Mouse (Mus musculus) adrenal gland, postnatal 36 days (tissue): Measurements from ENCODE around the gene Papss1. TPM values are rescaled to one million over a fixed set of nuclear protein-coding genes. Genes with fewer than 3 reads are reported as not detected.
A peak's percentile ranks its signal among the peaks of the same experiment; 100 is the strongest.

Experiments used
- DNase-seq, 2 experiments: peaks; one replicate each; pipeline ENCODE4 v3.0.0; 2021; ENCODE audit warnings: mixed read lengths in 1 of 2
- total RNA-seq, 2 experiments: library from RNA; stranded (reverse); gene quantifications; 2 replicates each; pipeline ENCODE4 v1.2.3; 2021

The Papss1 gene
- total RNA-seq, 2 experiments from 2014 or later, result 56.8 to 69.3 TPM

DNA sequence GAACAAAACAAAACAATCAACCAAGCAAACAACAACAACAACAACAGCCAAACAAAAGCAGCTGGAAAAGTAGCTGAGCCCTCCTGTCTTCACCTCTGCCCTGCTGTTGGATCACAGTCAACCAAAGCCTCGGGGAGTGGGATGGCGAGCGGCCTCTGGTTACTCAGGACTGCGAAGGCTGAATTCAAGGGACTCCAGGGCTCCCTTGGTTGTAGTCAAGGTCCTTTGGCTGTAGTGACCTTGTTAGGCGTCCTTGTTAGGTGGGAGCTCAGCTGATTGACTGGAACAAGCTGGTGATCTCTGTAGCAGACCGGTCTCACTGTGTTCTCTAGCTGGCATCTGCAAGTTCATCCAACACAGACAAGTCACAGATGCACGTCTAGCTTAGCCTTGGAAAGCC, 16.5 kb downstream of the Papss1 start:
- peak; percentile 73 to 77 for DNase-seq

DNA sequence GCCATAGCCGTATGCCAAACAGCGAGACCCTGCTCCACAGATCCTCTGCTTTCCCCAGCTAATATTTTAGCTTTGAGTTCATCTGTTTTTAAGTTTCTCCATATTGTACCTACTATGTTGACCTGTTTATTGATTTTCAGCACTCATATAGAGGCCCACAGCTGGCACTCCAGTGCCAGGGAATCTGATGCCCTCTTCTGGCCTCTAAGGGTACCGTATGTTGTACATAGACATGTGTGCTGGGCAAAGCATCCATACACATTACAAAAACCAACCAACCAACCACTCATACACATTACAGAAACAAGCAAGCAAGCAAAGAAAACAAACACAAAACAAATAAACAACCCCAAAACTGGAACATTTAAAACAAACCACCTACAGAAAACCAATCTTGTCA, 22.2 kb downstream of the Papss1 start:
- DNase-seq, result no peak

DNA sequence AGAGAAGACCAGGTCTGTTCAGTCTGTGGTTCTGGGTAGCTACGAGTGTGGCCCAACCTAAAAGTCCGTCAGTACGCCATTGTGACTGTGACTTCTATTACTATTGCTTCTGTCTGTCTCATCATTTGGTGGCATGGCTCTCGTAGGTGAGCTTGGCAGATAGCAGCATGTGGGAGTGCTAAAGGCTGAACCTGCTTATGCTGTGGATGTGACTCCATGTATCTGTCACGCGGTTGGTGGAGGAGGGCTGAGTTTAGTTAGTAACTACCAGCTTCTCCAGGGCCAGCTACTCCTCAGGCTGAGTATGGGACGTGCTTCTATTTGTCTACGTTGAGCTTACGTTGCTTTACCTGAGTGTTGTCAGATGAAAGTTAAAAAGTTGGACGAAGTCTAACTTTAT, 23.4 kb downstream of the Papss1 start:
- DNase-seq, result no peak

DNA sequence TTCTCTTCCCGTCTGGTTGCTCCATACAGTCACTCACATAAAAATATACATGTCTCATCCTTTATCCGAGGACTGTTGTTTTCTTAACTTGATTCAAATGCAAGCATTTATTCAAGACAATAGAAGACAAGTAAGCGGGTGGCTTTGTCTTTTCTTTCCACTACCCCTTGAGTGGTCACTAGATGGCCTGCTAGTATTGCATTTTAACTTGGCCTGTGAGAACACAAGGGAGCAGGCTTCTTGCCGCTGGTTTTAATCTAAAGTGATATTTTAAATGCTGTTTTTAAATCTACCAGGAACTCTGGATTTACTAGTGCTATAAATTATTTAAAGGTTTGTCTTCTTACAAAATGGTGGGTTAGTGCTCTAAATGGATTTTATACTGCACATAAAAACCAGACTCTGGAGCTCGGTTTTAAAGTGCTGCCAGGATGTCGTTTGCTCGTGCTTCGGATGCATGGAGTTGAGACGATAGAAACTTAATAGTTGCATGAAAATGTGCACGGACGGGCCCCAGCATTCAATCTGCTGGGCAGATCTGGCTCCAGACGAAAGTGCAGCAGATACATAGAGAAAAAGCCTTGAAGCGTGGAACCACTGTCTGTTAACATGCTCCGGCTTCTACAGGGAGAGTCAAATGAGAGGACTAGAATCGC, 28.7 kb downstream of the Papss1 start:
- no peak for DNase-seq

DNA sequence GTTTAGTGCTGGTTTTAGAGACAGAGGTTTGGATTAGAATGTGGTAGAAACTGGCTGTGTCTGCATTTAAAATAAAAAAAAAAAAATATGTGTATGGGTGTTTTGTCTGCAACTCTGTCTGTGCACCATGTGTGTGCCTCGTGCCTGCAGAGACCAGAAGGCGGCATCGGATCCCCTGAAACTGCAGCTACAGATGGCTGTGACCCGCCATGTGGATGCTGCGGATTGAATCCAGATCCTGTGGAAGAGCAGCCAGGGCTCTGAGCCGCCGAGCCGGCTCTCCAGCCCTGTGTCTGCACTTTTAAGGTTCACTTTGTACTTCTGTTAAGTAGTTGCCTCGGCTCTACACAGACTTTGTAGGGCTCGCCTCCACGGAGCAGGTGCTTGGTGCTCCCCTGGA, 29.8 kb downstream of the Papss1 start:
- DNase-seq, result no peak

DNA sequence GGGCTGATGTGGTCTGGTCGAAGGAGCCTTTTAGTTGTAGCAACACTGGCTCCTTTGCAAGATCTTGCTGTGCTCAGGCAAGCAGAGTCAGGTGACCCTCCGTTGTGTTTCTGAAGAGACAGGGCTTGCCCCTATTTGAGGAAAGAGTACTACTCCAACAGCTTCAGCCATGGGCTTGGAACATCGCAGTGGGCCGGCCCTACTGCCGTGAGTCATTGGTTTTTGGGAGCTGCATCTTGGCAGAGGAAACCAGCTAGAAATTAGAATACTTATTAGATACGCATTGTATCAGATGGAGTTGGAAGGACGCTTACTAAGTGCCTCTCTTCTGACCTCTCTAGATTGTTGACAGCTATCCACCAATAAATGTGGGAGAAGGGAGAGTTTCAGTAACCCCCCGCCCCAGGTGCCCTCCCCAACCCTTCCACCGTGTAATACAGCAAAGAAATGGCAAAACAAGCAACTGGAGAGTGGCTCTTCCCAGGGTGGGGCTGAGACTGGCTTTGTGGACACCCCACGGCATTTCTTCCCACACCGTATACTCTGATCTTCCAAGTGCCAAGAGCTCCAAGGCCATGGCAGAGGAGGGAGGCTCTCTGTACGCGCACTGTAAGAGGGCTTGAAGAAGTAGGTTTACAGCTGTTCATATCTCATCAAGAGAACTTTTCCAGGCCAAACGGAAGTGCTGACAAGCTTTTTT, 31.1 kb downstream of the Papss1 start:
- peak; percentile 36 to 37 for DNase-seq

DNA sequence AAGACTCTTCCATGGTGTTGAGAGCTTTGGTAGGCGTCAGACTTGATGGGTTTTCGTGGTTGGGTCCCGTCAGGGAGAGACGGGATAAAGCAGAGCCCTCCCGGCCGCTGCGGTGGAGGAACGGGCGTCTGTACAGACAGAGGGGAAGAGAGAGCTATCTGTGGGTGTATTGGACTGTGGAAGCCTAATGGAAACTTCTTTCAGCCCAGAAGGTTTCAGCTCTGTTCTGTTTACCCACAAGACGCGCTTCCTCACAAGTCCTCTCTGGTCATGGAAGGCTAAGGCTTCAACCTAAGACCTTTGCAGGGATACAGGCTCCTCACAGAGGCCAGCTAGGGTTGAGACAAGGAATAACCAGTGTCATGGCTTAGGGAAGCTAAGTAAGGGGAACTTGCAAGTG, 36.2 kb downstream of the Papss1 start:
- no peak for DNase-seq

DNA sequence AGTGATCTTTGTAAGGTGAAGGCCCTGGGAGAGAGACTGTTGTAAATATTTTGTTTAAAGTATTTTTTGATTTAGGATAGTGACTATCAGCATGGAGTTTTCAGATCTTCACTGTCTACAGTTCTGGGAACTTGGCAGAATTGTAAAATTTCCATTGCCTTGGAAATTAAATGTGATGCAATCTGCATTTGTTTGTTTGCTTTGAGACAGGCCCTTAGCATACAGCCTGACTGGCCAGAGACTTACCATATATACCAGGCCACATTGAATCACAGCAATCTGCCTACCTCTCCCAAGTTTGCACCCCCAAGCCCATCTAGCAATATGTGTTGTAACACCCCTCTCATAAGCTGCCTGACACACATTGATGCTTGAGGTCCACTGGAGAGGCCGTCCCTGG, 36.8 kb downstream of the Papss1 start:
- DNase-seq, result no peak

DNA sequence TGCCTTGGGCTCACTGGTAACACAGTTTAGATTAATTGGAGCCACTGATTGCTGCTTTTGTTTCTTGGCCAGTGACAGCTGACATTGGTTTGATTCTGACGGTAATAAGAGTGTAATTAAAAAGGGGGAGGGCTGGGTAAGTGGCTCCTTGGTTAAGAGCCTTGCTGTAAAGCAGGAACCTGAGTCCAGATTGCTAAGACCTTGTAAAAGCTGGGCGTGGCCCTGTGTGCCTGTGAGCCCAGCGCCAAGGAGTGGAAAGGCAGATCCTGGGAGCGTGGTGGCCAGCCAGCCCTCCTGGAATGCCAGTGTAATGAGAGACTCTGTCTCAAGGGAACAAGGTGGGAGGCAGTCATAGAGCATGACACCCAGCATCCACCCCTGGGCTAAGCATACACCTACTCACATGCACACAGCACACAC, 38.4 kb downstream of the Papss1 start:
- no peak for DNase-seq

DNA sequence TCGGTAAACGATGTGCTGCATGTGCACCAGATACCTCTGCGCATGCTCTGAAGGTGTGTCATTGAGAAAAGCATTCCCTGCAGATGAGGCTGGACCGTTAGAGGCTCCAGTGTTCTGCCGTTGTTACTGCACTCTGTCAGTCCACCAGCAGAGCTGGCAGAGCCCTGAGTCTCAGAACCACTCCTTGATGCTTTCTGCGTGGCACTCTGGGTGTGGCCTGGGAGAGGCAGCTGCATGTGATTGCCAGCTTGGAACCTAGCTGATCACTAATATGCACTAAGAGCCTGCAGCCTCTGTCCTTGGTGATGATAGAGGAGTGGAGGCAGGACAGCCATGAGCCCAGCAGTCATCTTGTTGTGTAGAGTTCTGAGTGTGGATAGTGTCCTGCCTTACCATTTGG, 43.5 kb downstream of the Papss1 start:
- DNase-seq, result no peak

DNA sequence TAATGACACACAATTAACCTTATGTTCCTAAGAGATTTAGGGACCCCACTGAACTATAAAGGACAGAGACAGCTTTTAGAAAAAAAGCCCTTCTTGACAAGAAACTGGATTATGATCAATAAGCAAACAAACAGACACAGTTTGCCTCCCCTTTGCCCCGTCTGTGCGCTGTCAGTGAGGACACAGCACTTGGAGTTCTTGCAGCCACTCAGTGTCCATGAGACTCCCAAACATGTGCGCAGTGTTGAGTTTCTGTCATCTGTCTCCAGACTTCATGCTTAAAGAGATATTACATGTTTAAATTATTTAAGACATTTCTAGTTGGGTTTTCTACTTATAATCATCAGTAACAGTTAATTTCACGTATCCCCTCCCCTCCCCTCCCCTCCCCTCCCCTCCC, 45.1 kb downstream of the Papss1 start:
- no peak for DNase-seq

DNA sequence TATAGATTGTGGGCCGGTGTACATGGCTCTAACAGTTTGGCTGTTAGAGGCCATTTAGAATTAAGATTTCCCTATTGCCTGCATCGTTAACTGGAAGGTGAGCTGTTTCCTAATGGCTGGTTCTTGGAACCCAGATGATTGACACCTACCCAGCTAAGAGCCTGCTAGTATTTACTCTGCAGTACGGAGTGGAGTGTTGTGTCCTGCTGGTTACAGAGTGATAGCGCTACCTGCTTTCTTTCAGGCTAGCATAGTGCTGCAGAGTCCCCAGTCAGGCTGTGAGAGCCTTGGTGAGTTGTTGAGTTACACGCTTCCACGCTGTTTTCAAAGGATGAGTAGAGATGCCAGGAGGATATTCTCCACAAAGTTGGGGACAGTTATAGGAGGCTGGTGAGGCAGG, 46.0 kb downstream of the Papss1 start:
- DNase-seq, result no peak

DNA sequence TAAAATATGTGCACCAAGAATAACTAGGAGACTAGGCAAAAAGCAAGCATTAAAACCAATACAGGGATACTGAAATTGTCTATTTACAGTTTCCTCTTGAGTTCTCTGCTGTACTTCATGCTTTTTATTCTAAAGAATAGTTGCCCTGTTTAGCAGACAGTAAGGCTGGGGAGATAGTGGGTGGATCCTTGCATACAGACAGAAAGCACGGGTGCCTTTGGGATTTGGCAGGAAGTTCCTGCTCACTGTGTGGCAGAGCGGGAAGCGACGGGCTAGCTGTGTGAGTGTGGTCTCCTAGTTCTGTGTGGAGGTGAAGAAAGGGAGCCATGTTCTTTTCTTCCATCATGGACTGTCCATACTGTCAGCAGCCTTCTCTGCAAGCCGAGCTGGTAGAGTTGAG, 48.3 kb downstream of the Papss1 start:
- no peak for DNase-seq

DNA sequence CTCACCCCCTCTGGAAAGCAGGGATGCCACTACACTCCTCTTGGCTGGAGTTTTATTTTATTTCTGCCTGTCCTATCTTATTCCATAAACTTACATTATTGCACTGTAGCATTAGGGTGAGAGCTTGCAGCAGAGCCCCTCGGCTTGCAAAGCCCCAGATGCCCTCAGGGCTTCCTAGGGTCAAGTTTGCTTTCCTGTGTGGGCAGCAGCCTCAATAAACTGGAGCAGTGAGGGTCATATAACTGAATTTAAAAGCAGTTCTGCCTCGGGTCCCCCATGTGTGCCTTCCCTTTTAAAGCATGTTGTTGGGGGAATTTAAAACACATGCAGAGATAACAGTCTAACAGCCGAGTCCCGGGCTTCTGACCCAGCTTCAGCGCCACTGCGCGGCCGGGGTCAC, 49.5 kb downstream of the Papss1 start:
- no peak for DNase-seq

DNA sequence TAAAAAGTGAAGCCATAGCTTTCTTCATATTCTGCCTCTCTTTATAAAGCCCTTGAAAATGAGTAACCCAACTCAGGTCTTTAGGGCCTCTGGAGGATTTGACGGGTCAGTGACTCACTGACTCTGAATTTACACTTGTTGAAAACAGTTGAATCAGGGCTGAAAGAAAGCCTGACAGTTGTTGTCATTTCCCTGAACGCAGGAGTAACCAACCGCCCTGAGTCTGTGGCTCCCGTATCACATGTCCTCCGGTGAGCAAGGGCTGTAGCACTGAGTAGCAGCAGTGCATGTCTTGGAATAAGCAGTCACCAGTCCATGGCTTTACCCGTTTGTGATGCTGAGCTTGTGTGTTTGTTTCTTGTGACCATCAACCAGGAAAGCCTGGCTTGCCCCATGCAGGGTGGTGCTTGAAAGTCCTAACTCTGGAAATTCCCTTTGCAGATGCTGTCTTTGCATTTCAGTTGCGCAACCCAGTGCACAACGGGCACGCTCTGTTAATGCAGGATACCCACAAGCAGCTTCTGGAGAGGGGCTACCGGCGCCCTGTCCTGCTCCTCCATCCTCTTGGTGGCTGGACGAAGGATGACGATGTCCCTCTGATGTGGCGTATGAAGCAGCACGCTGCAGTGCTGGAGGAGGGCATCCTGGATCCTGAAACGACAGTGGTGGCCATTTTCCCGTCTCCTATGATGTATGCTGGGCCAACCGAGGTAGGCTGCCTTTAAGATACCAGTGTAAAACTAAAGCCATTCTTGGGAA, 54.2 kb downstream of the Papss1 start:
- no peak for DNase-seq

DNA sequence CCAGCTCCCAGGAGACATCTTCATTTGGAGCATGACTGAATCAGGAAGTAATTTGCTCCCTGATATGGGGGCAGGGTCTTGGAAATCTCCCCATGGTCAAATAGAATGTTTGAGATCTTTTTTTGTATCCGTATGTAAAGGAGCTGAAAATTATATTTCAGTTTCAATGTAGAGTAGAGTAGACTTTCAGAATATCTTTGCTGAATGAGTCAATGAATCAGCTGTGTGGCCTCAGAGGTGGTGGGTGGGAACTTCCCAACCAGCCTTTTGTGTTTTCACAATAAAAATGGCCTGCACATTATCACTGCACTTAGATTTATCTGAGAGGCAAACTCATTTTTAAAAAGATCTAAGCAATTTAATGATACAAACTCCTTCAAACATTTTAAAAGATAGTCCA, 58.6 kb downstream of the Papss1 start:
- no peak for DNase-seq

DNA sequence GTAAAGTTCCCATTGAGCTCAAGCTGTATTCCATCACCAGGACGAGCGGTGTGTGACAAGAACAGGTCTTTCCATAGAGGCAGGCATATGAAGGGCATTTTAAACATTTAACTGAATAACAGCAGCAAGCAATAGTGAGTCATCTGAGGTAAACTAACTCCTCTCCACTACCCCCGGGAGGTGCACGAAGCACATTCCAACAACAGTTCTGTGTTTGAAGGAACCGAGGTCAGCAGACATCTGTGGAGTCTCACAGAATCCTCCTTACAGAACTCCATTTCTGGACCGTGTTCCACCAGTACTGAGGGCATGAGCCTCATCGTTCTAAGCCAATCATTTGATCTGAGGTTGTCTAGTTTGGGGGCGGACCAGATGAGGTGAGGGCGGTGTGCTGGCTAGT, 59.5 kb downstream of the Papss1 start:
- no peak for DNase-seq

DNA sequence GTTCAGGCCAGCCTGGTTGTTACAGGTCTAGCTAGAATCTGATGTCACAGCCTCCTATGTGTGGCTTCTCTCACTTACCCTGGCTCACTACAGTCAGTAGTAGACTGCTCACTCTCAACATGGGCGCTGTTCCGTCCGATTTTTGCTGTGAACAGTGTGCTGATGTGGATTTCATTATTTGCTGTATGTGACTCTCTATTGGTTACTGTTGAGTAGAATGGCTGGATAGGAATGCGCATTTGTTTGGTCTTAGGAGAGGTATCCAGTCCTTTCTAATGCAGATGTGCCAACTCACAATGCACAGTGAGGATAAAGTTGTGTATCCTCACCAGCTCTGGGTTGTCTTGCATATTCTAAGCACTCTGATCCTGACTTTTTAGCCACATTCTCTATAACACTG, 62.9 kb downstream of the Papss1 start:
- no peak for DNase-seq

DNA sequence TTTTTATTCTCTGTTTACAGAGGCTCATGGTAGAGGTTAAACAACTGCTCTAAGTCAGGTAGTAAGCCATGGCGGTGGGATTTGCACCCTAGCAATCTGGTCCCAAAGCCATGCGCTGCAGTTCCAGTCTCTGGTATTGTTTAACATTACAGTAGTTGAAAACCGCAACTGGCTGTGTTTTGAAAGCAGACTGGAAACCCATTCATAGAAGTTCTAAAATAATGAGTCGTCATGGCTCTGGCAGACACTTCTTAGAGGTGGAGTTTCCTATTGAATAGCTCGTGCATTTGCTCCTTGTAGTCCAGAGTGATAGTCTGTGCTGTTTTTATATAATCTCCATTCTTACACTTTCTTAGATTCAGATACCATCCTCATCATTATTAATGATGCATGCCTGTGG, 63.7 kb downstream of the Papss1 start:
- DNase-seq, result no peak

DNA sequence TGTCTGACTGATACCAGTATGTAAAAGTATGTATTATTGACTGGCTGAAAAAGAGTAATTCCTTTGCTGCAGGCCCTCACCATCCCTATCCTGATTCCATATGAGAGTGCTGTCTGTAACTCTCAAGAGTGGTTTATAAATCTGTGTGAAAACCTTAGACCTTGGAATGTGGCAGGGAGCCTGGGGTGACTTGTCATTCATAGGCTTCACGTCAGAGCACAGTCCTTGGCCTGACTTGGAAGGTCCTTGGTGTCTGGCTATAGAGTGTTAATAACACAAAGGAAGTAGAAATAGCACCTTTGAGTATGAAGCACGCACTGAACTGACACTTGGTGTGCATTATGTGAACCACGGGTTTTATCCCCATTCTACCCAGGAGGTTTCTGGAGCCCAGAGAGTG, 64.4 kb downstream of the Papss1 start:
- peak; percentile 40 to 64 for DNase-seq

DNA sequence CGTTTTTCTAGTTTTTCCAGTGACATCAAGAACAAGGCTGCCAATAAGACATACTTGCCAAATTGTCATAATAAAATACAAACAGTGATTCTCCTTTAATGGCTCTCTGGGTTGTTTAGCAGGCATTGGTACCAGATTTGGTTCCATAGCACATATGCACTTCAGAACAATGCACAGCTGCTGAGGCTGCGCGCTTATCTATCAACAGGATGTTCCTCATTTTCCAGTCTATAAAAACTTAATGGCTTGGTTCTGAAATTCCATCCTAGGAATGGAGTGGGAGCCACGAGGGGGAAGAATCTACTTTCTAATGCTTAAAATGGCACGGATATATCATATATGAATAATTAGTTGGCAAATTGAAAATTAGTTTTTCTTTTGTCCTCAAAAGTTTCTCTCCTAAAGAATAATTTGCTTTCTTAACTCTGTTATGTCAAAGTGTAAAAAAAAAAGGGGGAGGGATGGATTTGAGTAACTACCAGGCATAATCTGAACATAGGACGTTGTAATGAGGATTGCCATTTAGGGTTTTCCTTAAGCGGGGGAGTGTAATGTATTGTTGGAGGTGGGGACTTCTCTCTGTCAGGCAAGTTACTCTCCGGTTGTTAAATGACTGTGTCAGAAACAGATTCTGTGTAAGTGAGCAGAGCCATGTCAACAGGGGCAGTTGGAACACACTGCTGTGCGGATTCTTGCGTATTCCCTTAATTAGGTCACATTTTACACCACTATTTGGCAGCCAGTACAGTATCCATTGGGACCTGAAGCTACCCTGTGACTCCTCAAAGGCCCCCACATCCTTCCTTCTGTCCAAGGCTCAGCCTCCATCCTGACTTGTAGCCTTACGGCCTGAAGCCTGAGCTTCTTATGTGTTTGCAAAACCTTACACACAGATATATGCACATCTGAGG, 66.1 kb downstream of the Papss1 start:
- DNase-seq, result no peak

DNA sequence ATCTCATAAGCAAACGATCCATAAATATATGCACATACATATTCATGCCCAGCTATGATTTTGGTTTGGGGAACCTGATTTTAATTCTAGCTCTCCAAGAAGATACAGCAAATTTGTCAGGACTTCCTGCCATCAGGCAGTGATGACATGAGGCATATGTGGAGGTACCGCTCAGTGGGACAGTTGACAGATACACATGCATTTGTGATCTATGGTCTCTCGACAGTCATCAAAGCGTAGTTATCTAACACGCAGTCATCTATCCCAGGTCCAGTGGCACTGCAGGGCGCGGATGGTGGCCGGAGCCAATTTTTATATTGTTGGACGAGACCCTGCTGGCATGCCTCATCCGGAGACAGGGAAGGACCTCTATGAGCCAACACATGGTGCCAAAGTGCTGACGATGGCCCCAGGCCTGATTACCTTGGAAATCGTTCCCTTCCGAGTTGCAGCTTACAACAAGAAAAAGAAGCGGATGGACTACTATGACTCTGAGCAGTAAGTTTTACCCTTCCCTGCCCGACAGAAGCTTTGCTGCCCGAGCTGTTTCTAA, 66.8 kb downstream of the Papss1 start:
- DNase-seq, result peak in 1 of 2 experiments; percentile 24
